Mouse (Mus musculus) kidney, adult 2 months (tissue): ENCODE results near the gene Trak2.

ENCODE experiments used
- CTCF ChIP-seq: fragments of 200-500 bp; conservative IDR thresholded peaks from 2 replicates; pipeline ENCODE4 v1.5.1; 2011; ENCODE audit warnings: low read depth, mild to moderate bottlenecking, control low read depth, low read length, moderate library complexity, mixed read lengths; ENCODE audit not compliant: insufficient read depth, insufficient read length
- POLR2A ChIP-seq: fragments of 200-500 bp; IDR thresholded peaks from one replicate; pipeline ENCODE4 v1.6.1; 2011; ENCODE audit warnings: low read depth, low read length, control low read depth

GRCm38 (mm10) chr1:58909636-58910272 lies 63.5 kb downstream of the Trak2 start:
- no peak for TF ChIP-seq POLR2A
- TF ChIP-seq CTCF, result no peak
